23 mouse cellular contexts compared by ENCODE assay signal in genomic region chrX:98259620-98260019, GRCm38 (mm10).
DNase-seq lines count a peak whose midpoint lies in the region; ATAC-seq and TF ChIP-seq lines count a peak whose summit lies in the region.
"Had no signal": no experiment of that assay in that cellular context is flagged by ENCODE, and none has a peak within 500 bp of the region (broad histone marks: within the 10 kb centered on the region; RNA-seq: fewer than 3 reads in every experiment).

No protein-coding gene starts in this region.

- 17% methylated on average over 2 of the region's 2 CpGs for WGBS in thymus, adult 2 months

- no peaks in the 10 kb centered on the region for H3K27me3 ChIP-seq in thymus, adult 2 months (ENCODE audit: control insufficient read depth, insufficient read depth, low read length)
- H3K27me3 ChIP-seq: heart, embryonic 13.5 days; hindbrain, embryonic 12.5 days; neural tube, embryonic 12.5 days; stomach, embryonic 15.5 days had no signal

- no peak overlapping the region for H3K4me3 ChIP-seq in thymus, adult 2 months (ENCODE audit: control insufficient read depth, insufficient read depth, low read length)
- H3K4me3 ChIP-seq: forebrain, embryonic 10.5 days; heart, embryonic 13.5 days; hindbrain, embryonic 12.5 days; neural tube, embryonic 12.5 days; stomach, embryonic 15.5 days had no signal

- no peak for TF ChIP-seq POLR2A in thymus, adult 2 months (IDR thresholded peaks at IDR 0.05; ENCODE audit: control insufficient read depth, extremely low read depth, insufficient read depth, low read length, poor library complexity)

- TF ChIP-seq CTCF in thymus, adult 2 months (IDR thresholded peaks at IDR 0.05; ENCODE audit: borderline replicate concordance, control insufficient read depth, extremely low read depth, insufficient read depth, low read length, poor library complexity): no peak

- no peaks in the 10 kb centered on the region for H3K36me3 ChIP-seq in thymus, adult 2 months (ENCODE audit: control insufficient read depth, insufficient read depth, low read length)
- H3K36me3 ChIP-seq: forebrain, embryonic 10.5 days; heart, embryonic 13.5 days; hindbrain, embryonic 12.5 days; neural tube, embryonic 12.5 days; stomach, embryonic 15.5 days had no signal

- no peak overlapping the region for H3K27ac ChIP-seq in thymus, adult 2 months (ENCODE audit: control insufficient read depth, insufficient read depth, low read length)
- H3K27ac ChIP-seq: forebrain, embryonic 10.5 days; heart, embryonic 13.5 days; hindbrain, embryonic 12.5 days; macrophage; neural tube, embryonic 12.5 days; stomach, embryonic 15.5 days had no signal

- peak; percentile 2 for DNase-seq in thymus, adult 2 months
- DNase-seq in thymus, postnatal 4 days: no peak
- DNase-seq in natural killer cell, adult 2 months (ENCODE audit: low spot score in 2 of 2): peak; percentile 0 to 3
- DNase-seq in cerebellum, adult 8-10 months: no peak
- DNase-seq in frontal cortex, postnatal 10 days (ENCODE audit: low spot score in 2 of 2): no peak
- no peak for DNase-seq in retina, embryonic 14.5 days (ENCODE audit: low spot score)
- DNase-seq: adrenal gland, postnatal 25 days; cerebellum, postnatal 10 days; gastrocnemius, postnatal 14 days; heart, adult 18-20 months; heart, postnatal 14 days; kidney, adult 2 months; kidney, postnatal 10 days had no signal

- ATAC-seq in CD4-positive, CD25-positive, alpha-beta regulatory T cell, adult 4 months: peak; percentile 95
- ATAC-seq in granulocyte monocyte progenitor cell, adult 5-6 weeks (replicated peaks; ENCODE audit: poor library complexity, severe bottlenecking): peak; percentile 37
- ATAC-seq: forebrain, embryonic 16.5 days; lung, postnatal 0 days had no signal

- no peaks in the 10 kb centered on the region for H3K4me1 ChIP-seq in thymus, adult 2 months (replicated peaks; ENCODE audit: control insufficient read depth, insufficient read depth, low read length)
- H3K4me1 ChIP-seq: forebrain, embryonic 10.5 days; heart, embryonic 13.5 days; hindbrain, embryonic 12.5 days; neural tube, embryonic 12.5 days; stomach, embryonic 15.5 days had no signal

Comparison
In these comparisons a context has a peak if more than half of its experiments do, and no peak if none do; other contexts are left out.
1. DNase-seq: peak in thymus, adult 2 months (single experiment) and natural killer cell, adult 2 months (2 of 2); none in thymus, postnatal 4 days (single experiment), cerebellum, adult 8-10 months (single experiment), frontal cortex, postnatal 10 days (0 of 2) and retina, embryonic 14.5 days (single experiment).